8 mouse cellular contexts compared by ENCODE assay signal in the genomic region with DNA sequence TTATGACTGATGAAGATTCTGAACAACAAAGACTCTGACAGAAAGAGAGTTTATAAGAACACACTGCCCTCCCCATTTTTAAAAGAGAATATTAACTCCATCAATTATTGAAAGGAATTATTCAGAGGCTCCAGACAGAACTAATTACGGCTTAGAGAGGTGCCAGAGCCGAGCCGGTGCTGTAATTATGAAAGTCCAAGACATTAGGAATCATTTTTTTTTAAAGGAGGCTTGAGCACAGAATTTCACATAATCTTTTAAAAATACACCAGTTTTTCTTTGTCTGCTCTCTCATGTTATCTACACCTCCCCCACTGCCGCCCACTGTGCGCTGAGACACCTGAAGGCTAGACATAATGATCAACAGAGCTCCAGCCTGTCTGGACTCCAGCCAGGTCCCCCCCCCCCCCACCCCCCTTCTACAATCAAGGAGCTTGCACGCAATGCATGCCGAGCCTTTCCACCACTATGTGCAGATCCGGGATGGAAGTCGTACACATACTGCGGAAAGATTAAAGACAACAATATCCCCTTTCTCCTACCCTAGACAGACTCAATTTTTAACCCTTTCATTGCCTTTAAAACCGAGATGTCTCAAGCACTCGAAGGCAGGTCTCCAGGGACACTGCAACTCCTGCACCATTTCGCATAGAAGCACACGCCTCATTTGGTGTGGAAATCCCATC.
A peak's percentile ranks its signal among the peaks of the same experiment; 100 is the strongest.
DNase-seq lines count a peak whose midpoint lies in the region; ATAC-seq and TF ChIP-seq lines count a peak whose summit lies in the region.

No protein-coding gene starts in this region.

- no peak overlapping the region for H3ac ChIP-seq in C2C12 (ENCODE audit: control insufficient read depth, insufficient read length, low read depth)

- peak overlapping the region; percentile 38 for H3K4me3 ChIP-seq in C2C12 (ENCODE audit: insufficient read depth, poor library complexity, severe bottlenecking)
- peak overlapping the region; percentile 62 for H3K4me3 ChIP-seq in embryonic facial prominence, embryonic 15.5 days (replicated peaks)
- peak overlapping the region; percentile 53 for H3K4me3 ChIP-seq in lung, embryonic 14.5 days (ENCODE audit: low read depth, low read length)
- H3K4me3 ChIP-seq in neural tube, embryonic 14.5 days (ENCODE audit: low read depth, low read length) = peak overlapping the region; percentile 87

- H3K27me3 ChIP-seq in C2C12 (ENCODE audit: control insufficient read depth, insufficient read depth, insufficient read length) = no peaks in the 10 kb centered on the region
- no peaks in the 10 kb centered on the region for H3K27me3 ChIP-seq in embryonic facial prominence, embryonic 15.5 days
- no peaks in the 10 kb centered on the region for H3K27me3 ChIP-seq in lung, embryonic 14.5 days (ENCODE audit: insufficient read depth, low read length)
- H3K27me3 ChIP-seq in neural tube, embryonic 14.5 days (ENCODE audit: control insufficient read depth, insufficient read depth, low read length) = no peaks in the 10 kb centered on the region

- peak overlapping the region; percentile 51 for H3K4me2 ChIP-seq in embryonic facial prominence, embryonic 15.5 days (replicated peaks)
- H3K4me2 ChIP-seq in lung, embryonic 14.5 days = peak overlapping the region; percentile 80
- peak overlapping the region; percentile 82 for H3K4me2 ChIP-seq in neural tube, embryonic 14.5 days (ENCODE audit: low read depth, low read length)

- under 1% methylated on average over 14 of the region's 14 CpGs for WGBS in embryonic facial prominence, embryonic 15.5 days
- 1% methylated on average over 14 of the region's 14 CpGs for WGBS in lung, embryonic 14.5 days
- WGBS in neural tube, embryonic 14.5 days = under 1% methylated on average over 14 of the region's 14 CpGs

- H3K9me3 ChIP-seq in embryonic facial prominence, embryonic 15.5 days (replicated peaks) = no peaks in the 10 kb centered on the region
- H3K9me3 ChIP-seq in lung, embryonic 14.5 days (ENCODE audit: low read depth, low read length) = no peaks in the 10 kb centered on the region
- no peaks in the 10 kb centered on the region for H3K9me3 ChIP-seq in neural tube, embryonic 14.5 days (ENCODE audit: control insufficient read depth, low read length)

- H3K9ac ChIP-seq in embryonic facial prominence, embryonic 15.5 days = peak overlapping the region; percentile 40
- H3K9ac ChIP-seq in lung, embryonic 14.5 days = peak overlapping the region; percentile 86
- peak overlapping the region; percentile 86 for H3K9ac ChIP-seq in neural tube, embryonic 14.5 days (replicated peaks; ENCODE audit: low read depth, low read length)

- no peaks in the 10 kb centered on the region for H3K36me3 ChIP-seq in C2C12 (ENCODE audit: control insufficient read depth, insufficient read depth)
- no peaks in the 10 kb centered on the region for H3K36me3 ChIP-seq in embryonic facial prominence, embryonic 15.5 days
- H3K36me3 ChIP-seq in lung, embryonic 14.5 days (ENCODE audit: insufficient read depth) = no peaks in the 10 kb centered on the region
- H3K36me3 ChIP-seq in neural tube, embryonic 14.5 days (ENCODE audit: control insufficient read depth, insufficient read depth, low read length) = no peaks in the 10 kb centered on the region

- H3K79me2 ChIP-seq in C2C12 (ENCODE audit: control insufficient read depth, insufficient read depth) = peaks cover 26% of the 10 kb centered on the region

- TF ChIP-seq CTCF in C2C12 (IDR thresholded peaks at IDR 0.05; ENCODE audit: control insufficient read depth, insufficient read depth, insufficient read length) = no peak
- no peak for TF ChIP-seq CTCF in brain, embryonic 14.5 days (IDR thresholded peaks at IDR 0.05; ENCODE audit: borderline replicate concordance, extremely low read depth, insufficient read depth, insufficient read length)
- TF ChIP-seq CTCF in lung, embryonic 14.5 days (IDR thresholded peaks at IDR 0.05; ENCODE audit: low read depth) = no peak

- intact Hi-C loops in heart, postnatal 14 days (cut with DNase I) = loop anchor here (2.0 to 5.0 kb wide), 3 partner anchors 145 to 308 kb away; no protein-coding TSS in a partner anchor

- peak; percentile 91 for ATAC-seq in embryonic facial prominence, embryonic 15.5 days (ENCODE audit: insufficient number of reproducible peaks, low FRiP score, low TSS enrichment, low read depth)
- ATAC-seq in lung, embryonic 14.5 days (ENCODE audit: insufficient read depth) = peak; percentile 90
- peak; percentile 86 for ATAC-seq in neural tube, embryonic 14.5 days (ENCODE audit: low read depth)

- H3K27ac ChIP-seq in embryonic facial prominence, embryonic 15.5 days (replicated peaks) = peak overlapping the region; percentile 95
- H3K27ac ChIP-seq in lung, embryonic 14.5 days (ENCODE audit: low read depth) = peak overlapping the region; percentile 94
- peak overlapping the region; percentile 82 for H3K27ac ChIP-seq in neural tube, embryonic 14.5 days (ENCODE audit: low read depth, low read length)

- peak; percentile 97 for DNase-seq in brain, embryonic 14.5 days (ENCODE audit: low read depth)
- peak; percentile 27 to 42 for DNase-seq in heart, postnatal 14 days
- DNase-seq in layer of hippocampus, adult 18-20 months (ENCODE audit: low spot score in 2 of 2) = peak; percentile 30 to 50
- peak; percentile 90 for DNase-seq in lung, embryonic 14.5 days
- DNase-seq in thymus, postnatal 4 days = peak; percentile 64

- peaks cover 8% of the 10 kb centered on the region; the same call in 1 of the 2 replicates for H3K4me1 ChIP-seq in embryonic facial prominence, embryonic 15.5 days
- H3K4me1 ChIP-seq in lung, embryonic 14.5 days (ENCODE audit: insufficient read depth) = peaks cover 2% of the 10 kb centered on the region; the same call in 1 of the 2 replicates
- H3K4me1 ChIP-seq in neural tube, embryonic 14.5 days (ENCODE audit: control insufficient read depth, insufficient read depth, low read length) = peaks cover 19% of the 10 kb centered on the region

- peaks cover 4% of the 10 kb centered on the region for H3K79me3 ChIP-seq in C2C12 (ENCODE audit: low read depth)

- TF ChIP-seq POLR2A in brain, embryonic 14.5 days (IDR thresholded peaks at IDR 0.05; ENCODE audit: borderline replicate concordance, extremely low read depth, insufficient read depth, insufficient read length, poor library complexity, severe bottlenecking) = no peak

TF ChIP-seq in C2C12, 6 proteins besides CTCF, POLR2A, EP300 and RAD21:
- TF ChIP-seq FOSL1 (IDR thresholded peaks at IDR 0.05; ENCODE audit: insufficient read depth, low read length, poor library complexity, severe bottlenecking) (no peak), MYOD1 (IDR thresholded peaks at IDR 0.05; ENCODE audit: control insufficient read depth, insufficient read length, low read depth) (no peak), MAX (IDR thresholded peaks at IDR 0.05) (no peak), MYOG (IDR thresholded peaks at IDR 0.05; ENCODE audit: control insufficient read depth, extremely low read depth, insufficient read length) (no peak), USF1 (IDR thresholded peaks at IDR 0.05; ENCODE audit: low read depth) (no peak), CEBPB (IDR thresholded peaks at IDR 0.05; ENCODE audit: low read depth) (no peak)

Comparison
In these comparisons a context has a peak if more than half of its experiments do, and no peak if none do; other contexts are left out.
1. Peak in every context shown above with its lines: DNase-seq, ATAC-seq, H3K4me3 ChIP-seq and H3K27ac ChIP-seq.
2. DNase-seq: peak in every context shown above with its lines; median percentile 97 in brain, embryonic 14.5 days; 90 in lung, embryonic 14.5 days; 64 in thymus, postnatal 4 days; 40 in layer of hippocampus, adult 18-20 months; 34 in heart, postnatal 14 days.